Mouse (Mus musculus) limb, embryonic 15.5 days (tissue): ENCODE measurements around the gene D130043K22Rik. TPM values are rescaled to one million over a fixed set of nuclear protein-coding genes. Genes with fewer than 3 reads are reported as not detected.
"Not testable (repeated sequence)": the region's sequence is repeated elsewhere in the genome, so short reads cannot be mapped to it uniquely, and the experiment has no call there.

Experiments
- ATAC-seq: fragments of 200-750 bp; cut with Nextera tagmentation; 2 replicates; pipeline ENCODE4 v1.8.0; 2017; ENCODE audit warnings: low read depth, moderate TSS enrichment; ENCODE audit not compliant: insufficient number of reproducible peaks, low FRiP score, low TSS enrichment
- H3K27ac ChIP-seq: fragments of 300-500 bp; sonication (generic); 2 replicates; pipeline ENCODE4 v1.5.1; 2015; ENCODE audit warnings: moderate library complexity, mild to moderate bottlenecking, inconsistent platforms
- H3K27me3 ChIP-seq: fragments of 300-500 bp; sonication (generic); 2 replicates; pipeline ENCODE4 v1.6.1; 2015; ENCODE audit warnings: inconsistent platforms
- H3K36me3 ChIP-seq: fragments of 300-500 bp; sonication (generic); 2 replicates; pipeline ENCODE4 v1.6.1; 2015; ENCODE audit warnings: inconsistent platforms
- H3K4me1 ChIP-seq: fragments of 300-500 bp; sonication (generic); 2 replicates; pipeline ENCODE4 v1.6.1; 2015; ENCODE audit warnings: inconsistent platforms
- H3K4me2 ChIP-seq: fragments of 300-500 bp; sonication (generic); 2 replicates; pipeline ENCODE4 v1.6.1; 2015; ENCODE audit warnings: mild to moderate bottlenecking, inconsistent platforms
- H3K4me3 ChIP-seq: fragments of 300-500 bp; sonication (generic); 2 replicates; pipeline ENCODE4 v1.5.1; 2015; ENCODE audit warnings: mild to moderate bottlenecking, inconsistent platforms
- H3K9ac ChIP-seq: fragments of 300-500 bp; sonication (generic); 2 replicates; pipeline ENCODE4 v1.6.1; 2015; ENCODE audit warnings: inconsistent platforms
- H3K9me3 ChIP-seq: fragments of 300-500 bp; sonication (generic); 2 replicates; pipeline ENCODE4 v1.6.1; 2016; ENCODE audit warnings: inconsistent platforms
- WGBS: fragments of 180-500 bp; shearing (Covaris S2); methylation state at CpG from one replicate; pipeline ENCODE4 v1.1.7; 2015; 5-methylcytosine and 5-hydroxymethylcytosine counted together
- polyA plus RNA-seq: library from polyadenylated mRNA; unstranded; fragments of >200 nt; fragmentation: Nextera tagmentation; extraction: Ambion mirVana; gene quantifications from 2 replicates; pipeline ENCODE4 v1.2.1, GENCODE M21; 2015

Gene D130043K22Rik
- polyA plus RNA-seq, 1 experiment from 2014 or later, result 0.04 TPM

- H3K4me1 ChIP-seq, result peaks cover 22% of the 10 kb centered on the region
- H3K36me3 ChIP-seq, result peaks cover 3% of the 10 kb centered on the region
- 33% methylated on average over 2 of the region's 2 CpGs for WGBS
- H3K27ac ChIP-seq, result no peak overlapping the region
- no peak for ATAC-seq
- no peaks in the 10 kb centered on the region for H3K27me3 ChIP-seq
- peak overlapping the region; percentile 66 for H3K4me2 ChIP-seq
- H3K9ac ChIP-seq, result peak overlapping the region; percentile 95; the same call in 1 of the 2 replicates
- H3K4me3 ChIP-seq, result peak overlapping the region; percentile 95
- no peaks in the 10 kb centered on the region for H3K9me3 ChIP-seq
These were observed 12.2 kb upstream of the D130043K22Rik start for GRCm38 (mm10) chr13:24832811-24833155.

DNA sequence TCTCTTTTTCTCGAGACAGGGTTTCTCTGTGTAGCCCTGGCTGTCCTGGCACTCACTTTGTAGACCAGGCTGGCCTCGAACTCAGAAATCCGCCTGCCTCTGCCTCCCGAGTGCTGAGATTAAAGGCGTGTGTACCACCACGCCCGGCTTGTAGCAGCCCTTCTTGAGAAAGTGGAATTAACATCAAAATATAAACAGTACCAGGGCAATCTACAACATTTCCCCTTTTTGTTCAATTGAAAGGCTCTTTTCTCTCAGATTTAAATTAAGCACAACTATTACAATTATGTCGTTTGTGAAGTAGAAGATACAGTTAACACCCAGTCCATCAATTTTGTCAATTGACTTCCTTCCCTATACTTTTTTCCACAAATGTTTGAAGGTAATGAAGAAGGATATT is 7.2 kb upstream of the D130043K22Rik start:
- H3K9ac ChIP-seq, H3K4me3 ChIP-seq, H3K27ac ChIP-seq, H3K4me2 ChIP-seq, H3K9me3 ChIP-seq, H3K27me3 ChIP-seq, ATAC-seq: not testable (repeated sequence)
- Histone ChIP-seq H3K4me1 (peaks cover 13% of the 10 kb centered on the region), H3K36me3 (peaks cover 17% of the 10 kb centered on the region)
- 92% methylated on average over 8 of the region's 8 CpGs for WGBS

GRCm38 (mm10) chr13:24839831-24840230 is 5.1 kb upstream of the D130043K22Rik start:
- Histone ChIP-seq H3K4me3 (no peak overlapping the region), H3K4me1 (peaks cover 3% of the 10 kb centered on the region), H3K27me3 (no peaks in the 10 kb centered on the region), H3K9me3 (no peaks in the 10 kb centered on the region), H3K36me3 (peaks cover 17% of the 10 kb centered on the region), H3K9ac (no peak overlapping the region), H3K27ac (no peak overlapping the region), H3K4me2 (no peak overlapping the region)
- WGBS, result 69% methylated on average over 3 of the region's 3 CpGs
- no peak for ATAC-seq

DNA sequence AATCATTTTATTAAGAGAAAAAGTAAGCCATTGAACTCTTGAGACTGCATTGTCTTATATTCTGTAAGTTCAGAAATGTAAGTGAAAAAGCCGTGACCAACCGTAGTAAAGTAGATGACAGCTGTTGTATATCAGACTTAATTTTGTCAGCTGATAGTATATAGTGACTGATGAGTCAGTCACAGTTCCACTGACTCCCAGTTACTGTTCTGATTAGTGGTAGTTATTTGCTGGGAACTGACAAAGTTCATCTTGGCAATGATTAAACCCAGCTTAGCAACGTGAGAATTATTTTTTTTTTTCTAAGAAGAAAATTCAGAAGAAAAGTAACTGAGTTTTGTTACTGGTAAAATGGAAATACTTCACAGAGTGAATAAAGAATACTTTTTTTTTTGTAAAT is 3.2 kb upstream of the D130043K22Rik start:
- ATAC-seq, result no peak
- Histone ChIP-seq H3K4me2 (no peak overlapping the region), H3K4me3 (no peak overlapping the region), H3K27ac (no peak overlapping the region), H3K9ac (no peak overlapping the region), H3K9me3 (no peaks in the 10 kb centered on the region), H3K4me1 (peaks cover 8% of the 10 kb centered on the region), H3K27me3 (no peaks in the 10 kb centered on the region), H3K36me3 (peaks cover 17% of the 10 kb centered on the region)
- 79% methylated on average over 3 of the region's 3 CpGs for WGBS

GRCm38 (mm10) chr13:24849318-24849717 is 4.4 kb downstream of the D130043K22Rik start:
- H3K4me3 ChIP-seq, result no peak overlapping the region
- no peak overlapping the region for H3K4me2 ChIP-seq
- no peak for ATAC-seq
- H3K9ac ChIP-seq, result no peak overlapping the region
- H3K4me1 ChIP-seq, result peaks cover 8% of the 10 kb centered on the region
- no peaks in the 10 kb centered on the region for H3K27me3 ChIP-seq
- WGBS, result 72% methylated on average over 4 of the region's 4 CpGs
- H3K9me3 ChIP-seq, result no peaks in the 10 kb centered on the region
- H3K27ac ChIP-seq, result no peak overlapping the region
- H3K36me3 ChIP-seq, result no peaks in the 10 kb centered on the region

GRCm38 (mm10) chr13:24851989-24852388 is 7.1 kb downstream of the D130043K22Rik start:
- no peak overlapping the region for H3K27ac ChIP-seq
- H3K27me3 ChIP-seq, result no peaks in the 10 kb centered on the region
- no peak for ATAC-seq
- no peak overlapping the region for H3K4me3 ChIP-seq
- 76% methylated on average over 2 of the region's 2 CpGs for WGBS
- no peak overlapping the region for H3K9ac ChIP-seq
- no peaks in the 10 kb centered on the region for H3K36me3 ChIP-seq
- no peaks in the 10 kb centered on the region for H3K4me1 ChIP-seq
- H3K4me2 ChIP-seq, result no peak overlapping the region
- H3K9me3 ChIP-seq, result no peaks in the 10 kb centered on the region

DNA sequence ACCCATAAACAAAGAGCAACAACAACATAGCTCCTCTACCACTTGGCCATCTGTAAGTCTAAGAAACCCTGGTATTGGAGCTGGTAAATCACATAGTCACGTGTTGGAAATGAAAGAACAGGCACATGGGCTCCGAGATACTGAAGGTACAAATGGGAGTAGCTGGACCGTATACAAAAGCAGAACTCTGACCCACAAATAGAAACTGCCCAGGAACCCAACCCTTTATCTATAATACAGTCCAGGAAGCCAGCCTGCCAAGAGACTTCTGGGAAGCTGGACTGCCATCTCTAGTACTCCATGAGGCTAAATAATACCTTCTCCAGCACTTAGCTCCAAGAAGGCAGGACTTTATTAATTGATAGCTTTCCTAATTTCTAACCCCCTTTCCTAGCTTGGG is 7.6 kb downstream of the D130043K22Rik start:
- Histone ChIP-seq H3K9ac (no peak overlapping the region), H3K4me1 (no peaks in the 10 kb centered on the region), H3K9me3 (no peaks in the 10 kb centered on the region), H3K4me3 (no peak overlapping the region), H3K4me2 (no peak overlapping the region), H3K36me3 (no peaks in the 10 kb centered on the region), H3K27me3 (no peaks in the 10 kb centered on the region), H3K27ac (no peak overlapping the region)
- ATAC-seq, result no peak
- 78% methylated on average over 3 of the region's 3 CpGs for WGBS

GRCm38 (mm10) chr13:24859115-24859514 is 14.2 kb downstream of the D130043K22Rik start:
- Histone ChIP-seq H3K9me3 (no peaks in the 10 kb centered on the region), H3K27me3 (no peaks in the 10 kb centered on the region), H3K36me3 (no peaks in the 10 kb centered on the region), H3K4me3 (no peak overlapping the region), H3K9ac (no peak overlapping the region), H3K27ac (no peak overlapping the region), H3K4me1 (0 out of 2 replicates have a peak, but pooled peaks cover 7% of the 10 kb centered on the region), H3K4me2 (no peak overlapping the region)
- no peak for ATAC-seq

DNA sequence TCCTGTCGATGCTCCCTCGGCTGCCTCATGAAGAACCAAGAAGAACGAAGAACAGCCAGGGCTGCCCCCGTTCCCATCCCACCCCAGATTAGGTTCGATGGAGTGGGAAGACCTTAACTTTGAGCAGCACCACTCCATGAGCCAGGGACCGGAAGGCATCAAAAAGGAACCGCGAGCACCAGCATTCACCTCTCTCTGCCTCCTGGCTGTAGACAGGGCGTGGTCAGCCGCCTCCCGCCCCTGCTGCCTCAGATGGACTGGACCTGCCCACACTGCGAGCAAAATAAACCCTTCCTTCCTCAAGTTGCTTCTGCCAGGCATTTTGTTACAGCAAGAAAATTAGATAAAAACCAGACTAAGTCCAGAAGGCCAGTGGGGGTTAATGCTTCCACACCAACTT is 16.1 kb downstream of the D130043K22Rik start:
- H3K9me3 ChIP-seq, result no peaks in the 10 kb centered on the region
- H3K4me1 ChIP-seq, result 0 out of 2 replicates have a peak, but pooled peaks cover 7% of the 10 kb centered on the region
- WGBS, result 62% methylated on average over 12 of the region's 12 CpGs
- no peak for ATAC-seq
- no peak overlapping the region for H3K27ac ChIP-seq
- no peak overlapping the region for H3K4me2 ChIP-seq
- H3K4me3 ChIP-seq, result no peak overlapping the region
- H3K27me3 ChIP-seq, result no peaks in the 10 kb centered on the region
- H3K36me3 ChIP-seq, result no peaks in the 10 kb centered on the region
- H3K9ac ChIP-seq, result no peak overlapping the region

GRCm38 (mm10) chr13:24862021-24862420 is 17.1 kb downstream of the D130043K22Rik start:
- Histone ChIP-seq H3K27ac (no peak overlapping the region), H3K9ac (no peak overlapping the region), H3K9me3 (no peaks in the 10 kb centered on the region), H3K4me3 (no peak overlapping the region), H3K36me3 (no peaks in the 10 kb centered on the region), H3K27me3 (no peaks in the 10 kb centered on the region), H3K4me2 (no peak overlapping the region), H3K4me1 (0 out of 2 replicates have a peak, but pooled peaks cover 7% of the 10 kb centered on the region)
- no peak for ATAC-seq
- WGBS, result 47% methylated on average over 7 of the region's 7 CpGs

- Histone ChIP-seq H3K4me1 (0 out of 2 replicates have a peak, but pooled peaks cover 7% of the 10 kb centered on the region), H3K27me3 (no peaks in the 10 kb centered on the region), H3K36me3 (no peaks in the 10 kb centered on the region), H3K9me3 (no peaks in the 10 kb centered on the region), H3K4me3 (no peak overlapping the region), H3K27ac (no peak overlapping the region), H3K4me2 (no peak overlapping the region), H3K9ac (no peak overlapping the region)
- ATAC-seq, result no peak
- WGBS, result 68% methylated on average over 7 of the region's 7 CpGs
These were observed 17.6 kb downstream of the D130043K22Rik start for GRCm38 (mm10) chr13:24862520-24862919.

- Histone ChIP-seq H3K27me3 (no peaks in the 10 kb centered on the region), H3K9ac (no peak overlapping the region), H3K27ac (no peak overlapping the region), H3K4me3 (no peak overlapping the region), H3K4me2 (no peak overlapping the region), H3K4me1 (0 out of 2 replicates have a peak, but pooled peaks cover 5% of the 10 kb centered on the region), H3K9me3 (no peaks in the 10 kb centered on the region), H3K36me3 (no peaks in the 10 kb centered on the region)
- WGBS, result 79% methylated on average over 9 of the region's 9 CpGs
- no peak for ATAC-seq
These were observed 21.8 kb downstream of the D130043K22Rik start for GRCm38 (mm10) chr13:24866430-24867402.
